In genomic region chr16:65657829-65658228, GRCm38 (mm10) we compare ENCODE assay signal across 25 mouse cellular contexts.
A peak's percentile ranks its signal among the peaks of the same experiment; 100 is the strongest.
DNase-seq lines count a peak whose midpoint lies in the region; ATAC-seq and TF ChIP-seq lines count a peak whose summit lies in the region.
"Had no signal": no experiment of that assay in that cellular context is flagged by ENCODE, and none has a peak within 500 bp of the region (broad histone marks: within the 10 kb centered on the region; RNA-seq: fewer than 3 reads in every experiment).

No protein-coding gene starts in this region.

- no peak for TF ChIP-seq CTCF in hindbrain, postnatal 0 days (IDR thresholded peaks at IDR 0.05; ENCODE audit: low read depth)

- H3K9ac ChIP-seq in forebrain, embryonic 11.5 days (ENCODE audit: low read length): no peak overlapping the region
- H3K9ac ChIP-seq in forebrain, embryonic 15.5 days (replicated peaks): no peak overlapping the region
- no peak overlapping the region for H3K9ac ChIP-seq in hindbrain, postnatal 0 days (replicated peaks; ENCODE audit: low read length)
- no peak overlapping the region for H3K9ac ChIP-seq in hindbrain, embryonic 13.5 days
- H3K9ac ChIP-seq in midbrain, embryonic 13.5 days (replicated peaks): no peak overlapping the region
- H3K9ac ChIP-seq: embryonic facial prominence, embryonic 12.5 days; embryonic facial prominence, embryonic 15.5 days; heart, embryonic 12.5 days; heart, embryonic 15.5 days; hindbrain, embryonic 14.5 days had no signal

- no peaks in the 10 kb centered on the region for H3K36me3 ChIP-seq in forebrain, embryonic 11.5 days (ENCODE audit: control insufficient read depth, insufficient read depth, low read length)
- no peaks in the 10 kb centered on the region for H3K36me3 ChIP-seq in forebrain, embryonic 15.5 days
- H3K36me3 ChIP-seq in hindbrain, postnatal 0 days (ENCODE audit: insufficient read depth, low read length): no peaks in the 10 kb centered on the region
- no peaks in the 10 kb centered on the region for H3K36me3 ChIP-seq in hindbrain, embryonic 13.5 days
- no peaks in the 10 kb centered on the region for H3K36me3 ChIP-seq in midbrain, embryonic 13.5 days
- H3K36me3 ChIP-seq in midbrain, embryonic 10.5 days: no peaks in the 10 kb centered on the region
- H3K36me3 ChIP-seq: embryonic facial prominence, embryonic 12.5 days; embryonic facial prominence, embryonic 15.5 days; heart, embryonic 12.5 days; heart, embryonic 15.5 days; hindbrain, embryonic 10.5 days had no signal

- WGBS in forebrain, embryonic 11.5 days: 31% methylated on average over 2 of the region's 2 CpGs
- WGBS in forebrain, embryonic 15.5 days: 9% methylated on average over 2 of the region's 2 CpGs
- 28% methylated on average over 2 of the region's 2 CpGs for WGBS in hindbrain, postnatal 0 days
- WGBS in hindbrain, embryonic 13.5 days: 25% methylated on average over 2 of the region's 2 CpGs
- 11% methylated on average over 2 of the region's 2 CpGs for WGBS in midbrain, embryonic 13.5 days
- WGBS in midbrain, embryonic 10.5 days: 34% methylated on average over 2 of the region's 2 CpGs

- peak; percentile 36; the same call in 1 of the 2 replicates for ATAC-seq in forebrain, embryonic 11.5 days (replicated peaks; ENCODE audit: low FRiP score)
- no peak for ATAC-seq in forebrain, embryonic 15.5 days (replicated peaks)
- peak; percentile 63; the same call in 1 of the 2 replicates for ATAC-seq in hindbrain, postnatal 0 days
- ATAC-seq in hindbrain, embryonic 13.5 days (ENCODE audit: low FRiP score): no peak
- peak; percentile 76 for ATAC-seq in midbrain, embryonic 13.5 days
- ATAC-seq: activated CD4-positive, CD25-positive, alpha-beta regulatory T cell, adult 4 months had no signal

- H3K4me1 ChIP-seq in forebrain, embryonic 11.5 days (replicated peaks; ENCODE audit: control insufficient read depth, insufficient read depth, low read length): no peaks in the 10 kb centered on the region
- H3K4me1 ChIP-seq in forebrain, embryonic 15.5 days: no peaks in the 10 kb centered on the region
- no peaks in the 10 kb centered on the region for H3K4me1 ChIP-seq in hindbrain, postnatal 0 days (ENCODE audit: insufficient read depth, low read length)
- no peaks in the 10 kb centered on the region for H3K4me1 ChIP-seq in hindbrain, embryonic 13.5 days (replicated peaks)
- H3K4me1 ChIP-seq in midbrain, embryonic 13.5 days (replicated peaks): peaks cover 4% of the 10 kb centered on the region; the same call in 1 of the 2 replicates
- H3K4me1 ChIP-seq in midbrain, embryonic 10.5 days: peaks cover 5% of the 10 kb centered on the region
- H3K4me1 ChIP-seq: embryonic facial prominence, embryonic 12.5 days; embryonic facial prominence, embryonic 15.5 days; heart, embryonic 12.5 days; heart, embryonic 15.5 days; hindbrain, embryonic 10.5 days had no signal

- H3K4me2 ChIP-seq in forebrain, embryonic 11.5 days (ENCODE audit: low read depth, low read length, severe bottlenecking): no peak overlapping the region
- no peak overlapping the region for H3K4me2 ChIP-seq in forebrain, embryonic 15.5 days (replicated peaks)
- H3K4me2 ChIP-seq in hindbrain, postnatal 0 days (ENCODE audit: low read depth, low read length): no peak overlapping the region
- no peak overlapping the region for H3K4me2 ChIP-seq in hindbrain, embryonic 13.5 days
- H3K4me2 ChIP-seq in midbrain, embryonic 13.5 days (replicated peaks): no peak overlapping the region
- H3K4me2 ChIP-seq: embryonic facial prominence, embryonic 12.5 days; embryonic facial prominence, embryonic 15.5 days; heart, embryonic 12.5 days; heart, embryonic 15.5 days; hindbrain, embryonic 14.5 days had no signal

- H3K27me3 ChIP-seq in forebrain, embryonic 11.5 days (ENCODE audit: control insufficient read depth, insufficient read depth, low read length): no peaks in the 10 kb centered on the region
- H3K27me3 ChIP-seq in forebrain, embryonic 15.5 days: no peaks in the 10 kb centered on the region
- no peaks in the 10 kb centered on the region for H3K27me3 ChIP-seq in hindbrain, postnatal 0 days (ENCODE audit: insufficient read depth, low read length)
- H3K27me3 ChIP-seq in hindbrain, embryonic 13.5 days: no peaks in the 10 kb centered on the region
- H3K27me3 ChIP-seq in midbrain, embryonic 13.5 days: no peaks in the 10 kb centered on the region
- no peaks in the 10 kb centered on the region for H3K27me3 ChIP-seq in midbrain, embryonic 10.5 days (ENCODE audit: low read depth, poor library complexity, severe bottlenecking)
- H3K27me3 ChIP-seq: embryonic facial prominence, embryonic 12.5 days; embryonic facial prominence, embryonic 15.5 days; heart, embryonic 12.5 days; heart, embryonic 15.5 days had no signal

- DNase-seq in forebrain, embryonic 11.5 days (ENCODE audit: low spot score): no peak
- no peak for DNase-seq in hindbrain, postnatal 0 days (ENCODE audit: low spot score)
- DNase-seq in midbrain, embryonic 10.5 days (ENCODE audit: low spot score): no peak
- no peak for DNase-seq in adrenal gland, postnatal 25 days
- DNase-seq: adrenal gland, adult 8-10 months; adrenal gland, postnatal 36 days; cerebellum, adult 11 months; cerebellum, adult 2 months; cerebellum, adult 9-11 months; cerebellum, postnatal 25 days; gastrocnemius, postnatal 25 days; heart, adult 18-20 months; heart, postnatal 10 days; heart, postnatal 36 days had no signal

- no peak overlapping the region for H3K27ac ChIP-seq in forebrain, embryonic 11.5 days (ENCODE audit: low read depth, low read length)
- no peak overlapping the region for H3K27ac ChIP-seq in forebrain, embryonic 15.5 days (replicated peaks)
- no peak overlapping the region for H3K27ac ChIP-seq in hindbrain, postnatal 0 days
- no peak overlapping the region for H3K27ac ChIP-seq in hindbrain, embryonic 13.5 days
- no peak overlapping the region for H3K27ac ChIP-seq in midbrain, embryonic 13.5 days
- H3K27ac ChIP-seq in midbrain, embryonic 10.5 days (replicated peaks): no peak overlapping the region
- H3K27ac ChIP-seq: embryonic facial prominence, embryonic 12.5 days; embryonic facial prominence, embryonic 15.5 days; heart, embryonic 15.5 days; hindbrain, embryonic 10.5 days; hindbrain, embryonic 14.5 days had no signal

- H3K4me3 ChIP-seq in forebrain, embryonic 11.5 days (ENCODE audit: low read depth, low read length): no peak overlapping the region
- H3K4me3 ChIP-seq in forebrain, embryonic 15.5 days: no peak overlapping the region
- no peak overlapping the region for H3K4me3 ChIP-seq in hindbrain, postnatal 0 days (ENCODE audit: low read length)
- H3K4me3 ChIP-seq in hindbrain, embryonic 13.5 days: no peak overlapping the region
- no peak overlapping the region for H3K4me3 ChIP-seq in midbrain, embryonic 13.5 days (replicated peaks)
- H3K4me3 ChIP-seq in midbrain, embryonic 10.5 days: no peak overlapping the region
- H3K4me3 ChIP-seq: embryonic facial prominence, embryonic 12.5 days; embryonic facial prominence, embryonic 15.5 days; erythroblast, embryonic 14.5 days; heart, embryonic 12.5 days; heart, embryonic 15.5 days; hindbrain, embryonic 10.5 days had no signal

- H3K9me3 ChIP-seq in forebrain, embryonic 11.5 days (ENCODE audit: control insufficient read depth, low read length): no peaks in the 10 kb centered on the region
- H3K9me3 ChIP-seq in forebrain, embryonic 15.5 days: no peaks in the 10 kb centered on the region
- H3K9me3 ChIP-seq in hindbrain, postnatal 0 days (ENCODE audit: low read length): no peaks in the 10 kb centered on the region
- no peaks in the 10 kb centered on the region for H3K9me3 ChIP-seq in hindbrain, embryonic 13.5 days
- no peaks in the 10 kb centered on the region for H3K9me3 ChIP-seq in midbrain, embryonic 13.5 days
- H3K9me3 ChIP-seq in midbrain, embryonic 10.5 days (replicated peaks): no peaks in the 10 kb centered on the region
- H3K9me3 ChIP-seq: embryonic facial prominence, embryonic 12.5 days; embryonic facial prominence, embryonic 15.5 days; heart, embryonic 12.5 days; heart, embryonic 15.5 days; hindbrain, embryonic 10.5 days had no signal

Comparison
In these comparisons a context has a peak if more than half of its experiments do, and no peak if none do; other contexts are left out.
1. ATAC-seq: peak in forebrain, embryonic 11.5 days (single experiment), hindbrain, postnatal 0 days (single experiment) and midbrain, embryonic 13.5 days (single experiment); none in forebrain, embryonic 15.5 days (single experiment) and hindbrain, embryonic 13.5 days (single experiment).